Mouse (Mus musculus) olfactory bulb, adult 2 months (tissue): ENCODE results near the gene Ntn4.

ENCODE experiments used
- CTCF ChIP-seq: fragments of 200-500 bp; IDR thresholded peaks from 2 replicates; pipeline ENCODE4 v1.5.1; 2012; ENCODE audit warnings: low read depth, mild to moderate bottlenecking, low read length, moderate library complexity; ENCODE audit not compliant: insufficient read depth
- POLR2A ChIP-seq: fragments of 200-500 bp; IDR thresholded peaks from 2 replicates; pipeline ENCODE4 v1.6.1; 2012; ENCODE audit warnings: mild to moderate bottlenecking, low read depth, low read length, moderate library complexity; ENCODE audit not compliant: insufficient read depth

- no peak for TF ChIP-seq CTCF
- TF ChIP-seq POLR2A, result no peak
These were observed 96.6 kb downstream of the Ntn4 start for GRCm38 (mm10) chr10:93737080-93737479.
